Mouse (Mus musculus) layer of hippocampus, postnatal 25 days (tissue): ENCODE data around the gene Upp2. TPM values are rescaled to one million over a fixed set of nuclear protein-coding genes. Genes with fewer than 3 reads are reported as not detected.

ENCODE experiments used
- DNase-seq, 2 experiments: peaks; one replicate each; pipeline ENCODE4 v3.0.0; 2022; ENCODE audit warnings: mixed read lengths in 2 of 2, low spot score in 1 of 2; ENCODE audit errors: extremely low spot score in 1 of 2
- total RNA-seq, 2 experiments: library from RNA; stranded (reverse); gene quantifications; 2 replicates each; pipeline ENCODE4 v1.2.3; 2021

The Upp2 gene
- total RNA-seq, 2 experiments from 2014 or later, result 30.9 to 32.5 TPM

DNA sequence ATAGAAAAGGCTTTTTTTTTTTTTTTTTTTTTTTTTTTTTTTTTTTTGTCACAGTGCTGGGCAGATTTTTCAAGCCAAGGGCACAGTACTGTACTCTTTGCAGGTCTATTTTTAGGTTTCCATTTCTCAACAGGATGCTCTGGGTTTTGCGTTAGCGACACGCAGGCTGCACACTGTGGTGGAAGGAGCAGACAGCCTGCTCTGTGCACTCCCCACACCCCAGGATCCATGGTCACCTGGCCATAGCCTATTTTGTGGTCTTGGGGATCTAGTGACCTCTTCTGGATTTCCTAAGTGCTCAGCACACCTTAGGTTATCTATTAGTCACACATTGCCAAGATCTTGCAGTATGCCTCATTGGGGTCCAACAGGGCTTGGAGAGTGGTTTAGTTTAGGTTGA is 100.2 kb downstream of the Upp2 start:
- DNase-seq, result no peak

DNA sequence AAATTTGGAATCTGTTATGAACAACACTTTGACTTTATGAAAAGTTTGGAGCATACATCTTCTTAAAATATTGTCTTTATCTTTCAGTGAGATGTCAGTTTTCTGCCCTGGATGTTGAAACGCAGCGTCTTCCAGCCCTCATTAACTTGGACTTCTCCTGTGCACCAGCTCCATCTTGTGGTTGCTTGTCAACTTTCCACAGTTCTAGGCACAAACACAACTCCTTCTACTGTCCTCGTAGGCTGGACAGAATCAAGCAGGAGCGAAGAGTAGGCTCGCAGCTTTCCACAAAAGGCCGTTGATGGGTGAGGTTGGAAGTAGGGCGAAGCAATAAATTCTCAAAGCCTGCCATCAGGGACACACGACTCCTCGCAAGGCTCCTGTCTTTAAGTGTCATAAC is 100.9 kb downstream of the Upp2 start:
- DNase-seq, result peak; percentile 39 to 71

- no peak for DNase-seq
Observed at GRCm38 (mm10) chr2:58669114-58669513, 102.0 kb downstream of the Upp2 start.

- no peak for DNase-seq
Observed at GRCm38 (mm10) chr2:58672520-58672919, 105.4 kb downstream of the Upp2 start.

DNA sequence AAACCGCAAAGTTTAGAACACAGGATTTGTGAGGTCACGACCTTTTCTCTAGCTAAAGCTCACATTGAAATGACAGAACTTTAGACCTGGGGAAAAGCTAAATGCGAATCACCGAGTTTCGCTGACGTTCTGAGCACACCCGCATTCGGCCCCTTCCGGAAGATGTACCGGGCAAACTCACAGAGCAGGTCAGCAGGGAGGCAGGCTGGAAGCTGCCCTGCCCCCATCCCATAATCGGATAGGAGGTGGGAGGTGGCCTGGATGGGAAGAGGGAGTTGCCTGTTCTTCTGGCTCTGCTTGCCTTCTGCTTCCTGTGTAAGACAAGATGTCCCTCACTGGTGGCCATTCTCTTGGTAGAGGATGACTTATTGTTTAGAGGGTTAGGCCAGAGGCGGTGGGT is 112.9 kb downstream of the Upp2 start:
- no peak for DNase-seq

DNA sequence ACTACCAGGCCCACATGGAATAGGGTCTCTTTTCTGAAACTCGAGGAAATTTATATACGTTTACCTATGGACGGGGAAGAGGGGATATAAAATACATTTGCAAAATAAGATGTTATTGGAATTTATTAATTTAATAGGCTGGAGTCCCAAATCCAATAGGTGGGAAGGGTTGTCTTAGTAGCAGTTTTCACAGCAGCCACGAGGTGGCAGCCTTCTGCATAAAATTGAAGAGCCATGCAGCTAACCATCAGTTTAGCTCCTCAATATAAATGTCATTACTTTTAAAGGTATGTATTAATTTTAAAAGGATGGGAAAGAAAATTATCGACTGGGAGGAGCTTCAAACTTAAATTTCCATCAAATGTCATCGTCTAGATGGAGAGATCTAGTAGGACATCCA is 113.7 kb downstream of the Upp2 start:
- peak; percentile 44 to 90 for DNase-seq

DNA sequence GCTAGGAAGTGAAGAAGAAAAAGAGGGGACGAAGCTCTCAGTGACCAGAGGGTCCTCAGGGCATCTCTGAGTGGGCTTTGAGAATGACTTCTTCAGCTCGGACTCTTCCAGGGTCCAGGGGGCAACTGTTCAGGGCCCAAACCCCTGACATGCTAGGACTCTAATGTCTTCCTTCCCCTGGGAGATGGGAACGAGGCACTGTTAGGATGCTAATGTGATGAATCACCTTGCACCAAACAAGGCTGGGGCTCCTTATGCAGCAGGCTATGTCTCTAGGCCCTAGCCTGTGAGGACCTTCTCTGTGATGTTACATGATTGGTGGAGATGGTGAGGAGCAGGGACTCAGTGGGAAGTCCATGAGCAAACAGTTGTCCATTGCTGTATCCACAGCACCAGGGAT is 114.3 kb downstream of the Upp2 start:
- no peak for DNase-seq

DNA sequence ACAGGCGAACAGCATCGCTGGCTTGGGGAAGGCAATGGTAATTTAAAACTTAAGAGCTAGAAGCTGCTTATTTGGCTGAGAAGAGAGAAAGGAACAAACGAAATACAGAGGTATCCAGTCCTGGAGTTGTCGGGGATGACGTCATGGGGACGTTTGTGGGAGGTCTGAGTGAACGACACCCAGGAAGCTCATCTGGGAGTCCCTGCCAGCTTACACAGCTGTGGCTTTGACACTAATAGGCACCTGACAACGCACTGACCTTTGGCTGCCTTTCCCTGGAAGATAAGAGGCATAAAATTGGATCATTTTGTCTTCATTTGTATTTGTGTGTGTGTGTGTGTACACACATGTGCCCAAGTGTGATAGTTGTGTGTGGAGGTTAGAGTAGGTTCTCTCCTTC is 130.4 kb downstream of the Upp2 start:
- DNase-seq, result no peak

DNA sequence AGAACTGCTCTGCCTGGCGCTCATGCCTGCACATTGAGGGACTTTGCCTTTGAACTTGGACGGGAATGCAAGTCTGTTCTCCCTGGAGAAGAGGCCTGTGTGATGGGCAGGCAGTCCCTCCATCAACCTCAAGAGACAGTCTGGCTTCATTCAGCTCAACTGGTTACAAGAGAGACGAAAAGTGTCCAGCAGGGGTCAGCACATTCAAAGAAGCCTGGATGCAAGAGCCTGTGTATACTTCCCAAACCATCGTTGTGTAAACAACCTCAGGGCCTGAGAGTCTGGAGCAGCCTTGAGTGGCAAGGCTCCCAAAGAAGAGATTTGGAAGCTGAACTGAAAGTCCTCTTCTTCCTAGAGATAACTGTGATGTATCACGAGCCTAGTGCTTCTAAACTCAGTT is 132.8 kb downstream of the Upp2 start:
- DNase-seq, result peak; percentile 48 to 76

DNA sequence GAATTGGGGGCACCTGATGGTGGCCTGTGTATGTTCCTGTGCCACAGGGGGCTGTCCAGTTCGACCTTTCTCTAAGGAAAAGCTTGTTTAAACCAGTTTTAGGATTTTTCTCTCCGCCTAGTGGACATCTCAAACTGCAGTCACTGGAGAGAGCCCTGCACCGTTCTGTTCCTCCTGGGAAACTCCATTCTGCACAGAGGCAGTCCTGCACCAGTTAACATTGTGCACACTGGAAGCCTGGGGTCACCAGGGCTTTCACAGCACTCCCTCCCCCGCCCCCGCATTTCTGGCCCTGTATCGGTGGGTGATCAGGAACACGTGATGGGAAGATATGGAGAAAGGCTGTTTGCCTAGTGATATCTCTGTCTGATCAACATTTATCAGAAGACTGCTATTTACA is 133.3 kb downstream of the Upp2 start:
- DNase-seq, result no peak

GRCm38 (mm10) chr2:58701627-58702026 is 134.5 kb downstream of the Upp2 start:
- no peak for DNase-seq

DNA sequence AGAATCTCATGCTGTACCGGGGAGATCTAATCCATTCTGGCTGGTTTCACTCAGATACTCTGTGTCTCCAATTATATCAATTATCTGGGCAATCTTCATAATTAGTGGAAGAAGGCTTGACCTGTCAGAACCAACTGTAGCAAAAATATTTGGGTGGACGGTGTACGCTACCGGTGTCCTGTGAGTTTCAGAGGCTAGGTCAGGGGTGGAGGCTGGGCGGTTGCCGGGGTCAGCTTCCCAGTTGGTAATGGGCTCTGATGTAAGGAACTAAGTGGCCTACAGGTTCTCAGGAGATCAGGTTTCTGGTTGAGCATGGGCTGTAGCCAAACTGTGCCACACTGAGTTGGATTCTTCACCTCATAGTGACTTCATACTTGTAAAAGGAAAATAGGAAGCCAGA is 136.1 kb downstream of the Upp2 start:
- DNase-seq, result no peak

- DNase-seq, result no peak
Observed at GRCm38 (mm10) chr2:58703646-58704045, 136.5 kb downstream of the Upp2 start.

- DNase-seq, result no peak
Observed at GRCm38 (mm10) chr2:58704576-58704975, 137.5 kb downstream of the Upp2 start.

DNA sequence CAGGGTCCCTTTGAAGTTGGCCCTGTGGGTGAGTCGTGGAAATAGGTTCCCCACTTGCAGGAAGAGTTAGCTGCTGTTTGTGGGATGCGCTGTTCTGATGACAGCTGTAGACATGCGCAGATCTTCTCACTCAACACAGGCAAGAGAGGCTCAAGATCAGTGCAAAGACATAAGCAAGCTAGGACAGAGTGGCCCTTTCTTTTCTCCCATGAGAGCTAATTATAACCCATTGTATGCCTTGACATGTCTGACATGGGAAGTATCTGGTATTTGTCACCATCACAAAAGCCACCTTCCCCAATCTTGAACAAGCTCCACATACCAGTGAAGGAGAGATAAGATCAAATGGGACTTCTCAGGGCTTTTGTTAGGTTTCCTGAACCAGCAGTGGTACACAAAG is 140.6 kb downstream of the Upp2 start:
- DNase-seq, result no peak

DNA sequence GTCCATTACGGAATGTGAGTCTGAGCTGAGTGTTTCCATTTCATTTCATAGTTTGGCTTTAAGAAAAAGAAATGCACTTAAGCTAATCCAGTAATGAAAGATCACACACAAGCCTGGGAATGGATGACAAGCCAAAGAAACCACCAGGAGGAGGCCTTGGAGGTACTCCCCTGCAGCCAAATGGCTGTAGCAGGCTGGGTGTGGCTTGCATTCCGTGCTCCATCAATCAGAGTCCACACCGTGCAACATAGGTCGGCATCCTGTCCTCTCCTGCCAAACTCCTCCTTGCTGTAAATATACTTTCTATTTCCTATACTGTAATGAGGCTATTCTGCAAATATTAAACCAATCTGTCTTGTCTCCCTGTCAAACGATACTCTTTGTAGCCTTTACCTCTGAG is 143.1 kb downstream of the Upp2 start:
- DNase-seq, result no peak

DNA sequence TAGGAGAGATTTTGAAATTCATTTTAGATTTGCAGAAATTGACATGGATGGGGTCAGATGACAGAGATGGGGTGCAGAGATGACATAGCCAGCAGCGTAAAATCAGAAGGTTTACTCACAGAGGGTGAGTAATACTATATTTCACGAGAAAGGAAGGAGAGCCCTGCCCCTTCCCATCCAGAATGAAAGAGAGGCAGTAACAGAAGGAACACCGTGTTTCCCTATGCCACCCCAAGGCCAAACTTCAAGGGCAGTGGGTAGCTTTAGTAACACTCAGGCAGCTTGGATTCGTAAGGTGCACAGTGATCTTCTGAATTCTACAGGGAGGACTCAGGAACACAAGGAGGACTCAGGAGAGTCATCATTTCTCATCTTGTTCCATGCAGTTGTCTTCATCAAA is 144.0 kb downstream of the Upp2 start:
- DNase-seq, result no peak

DNA sequence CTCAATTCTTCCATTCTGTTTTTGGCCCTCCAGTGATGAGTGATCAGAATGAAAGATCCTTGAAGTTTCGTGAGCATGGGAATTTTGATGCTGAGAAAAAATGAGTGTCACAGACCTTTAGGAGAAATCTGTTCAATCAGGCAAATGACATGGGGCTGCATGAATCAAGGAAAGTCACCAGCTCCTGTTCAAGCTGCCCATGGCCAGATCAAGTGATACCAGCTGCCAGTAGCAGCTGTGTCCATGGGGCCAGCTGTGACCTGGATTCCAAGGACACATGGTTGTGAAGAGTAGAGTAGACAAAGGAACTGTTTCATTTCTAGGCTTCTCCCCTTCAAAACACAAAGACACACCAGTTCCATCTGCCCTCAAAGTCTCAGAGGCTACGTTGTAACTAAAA is 144.4 kb downstream of the Upp2 start:
- no peak for DNase-seq

- DNase-seq, result peak in 1 of 2 experiments; percentile 43
Observed at GRCm38 (mm10) chr2:58711935-58712334, 144.8 kb downstream of the Upp2 start.

GRCm38 (mm10) chr2:58717898-58718297 is 150.8 kb downstream of the Upp2 start:
- no peak for DNase-seq

DNA sequence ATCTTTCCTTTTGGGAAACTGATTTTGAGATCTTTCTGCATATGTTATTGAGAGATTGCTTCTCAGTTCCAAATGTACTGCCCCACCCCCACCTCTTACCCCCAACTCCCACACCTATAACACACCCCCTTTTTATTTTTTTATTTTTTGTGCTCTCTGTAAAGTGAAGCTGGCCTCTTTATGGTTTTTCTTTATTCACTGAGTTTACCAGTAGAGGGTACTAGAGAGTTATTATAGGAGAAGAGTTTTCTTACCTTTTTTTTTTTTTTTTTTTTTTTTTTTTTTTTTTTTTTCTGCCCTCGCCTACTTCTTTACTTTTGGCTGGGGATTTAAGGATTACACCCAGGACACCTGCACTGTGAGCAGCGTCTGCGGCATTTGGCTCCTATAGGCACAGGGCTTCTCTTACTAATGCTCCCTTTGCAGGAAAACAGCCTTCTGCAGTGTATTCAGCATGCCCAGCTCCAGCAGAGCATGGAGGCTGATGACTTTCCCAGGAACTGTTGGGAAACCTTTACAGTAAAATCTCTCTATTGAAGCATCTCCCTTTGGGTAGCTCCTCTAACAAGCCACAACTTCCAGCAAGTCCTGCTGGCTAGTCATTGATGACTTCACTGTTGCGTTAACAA is 170.2 kb downstream of the Upp2 start:
- no peak for DNase-seq

DNA sequence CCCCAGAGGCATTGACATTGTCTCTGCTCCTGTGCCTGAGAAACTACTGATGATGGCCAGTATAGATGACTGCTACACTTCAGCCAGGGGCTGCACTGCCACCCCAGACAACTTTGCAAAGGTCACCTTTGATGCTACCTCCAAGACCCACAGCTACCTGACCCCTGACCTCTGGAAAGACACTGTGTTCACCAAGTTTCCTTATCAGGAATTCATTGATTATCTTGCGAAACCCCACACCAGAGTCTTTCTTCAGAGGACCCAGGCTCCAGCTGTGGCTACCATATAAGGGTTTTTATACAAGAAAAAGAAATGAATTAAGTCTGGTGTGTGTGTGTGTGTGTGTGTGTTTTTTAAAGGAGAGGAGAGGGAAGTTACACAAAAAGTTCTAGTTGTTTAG is 174.1 kb downstream of the Upp2 start:
- DNase-seq, result no peak

DNA sequence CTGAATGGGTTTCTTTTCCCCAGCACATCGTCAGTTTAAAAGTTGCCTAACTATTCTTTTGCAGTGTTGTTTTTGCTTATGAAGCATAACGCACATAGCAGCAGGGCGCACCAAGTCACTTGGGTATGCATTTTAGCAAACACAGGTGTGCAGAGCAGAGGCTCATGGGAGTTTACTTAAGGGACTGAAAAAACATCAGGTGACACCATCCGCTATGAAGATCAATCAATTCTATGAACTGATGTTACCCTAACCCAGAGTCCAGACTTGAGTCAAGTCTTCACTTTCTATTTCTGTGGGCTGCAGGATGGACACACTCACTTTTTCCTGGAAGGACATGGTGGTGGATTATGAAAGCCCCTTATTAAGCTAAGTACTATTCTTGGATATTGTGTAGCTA is 174.9 kb downstream of the Upp2 start:
- no peak for DNase-seq
